Mouse (Mus musculus): ENCODE results near the gene Bet1l.

Gene Bet1l

GRCm38 (mm10) chr7:140835758-140836087 lies 21.7 kb downstream of the Bet1l start:
- intact Hi-C loops (cut with DNase I) = no loop called here

GRCm38 (mm10) chr7:140834968-140835757 lies 22.2 kb downstream of the Bet1l start, which contains the start of gene Urah:
Gene Urah (plus strand): TSS chr7:140835018.
- intact Hi-C loops (cut with DNase I) = loop anchor here (5.0 kb wide), 1 partner anchor 758 kb away; no protein-coding TSS in a partner anchor

- intact Hi-C loops (cut with DNase I) = loop anchor here (5.0 kb wide), 1 partner anchor 756 kb away; no protein-coding TSS in a partner anchor
Measured at GRCm38 (mm10) chr7:140833341-140833740, 24.0 kb downstream of the Bet1l start.

GRCm38 (mm10) chr7:140831447-140831846 lies 25.9 kb downstream of the Bet1l start:
- intact Hi-C loops (cut with DNase I) = loop anchor here (5.0 kb wide), 1 partner anchor 754 kb away; no protein-coding TSS in a partner anchor

GRCm38 (mm10) chr7:140828171-140828881 lies 29.1 kb downstream of the Bet1l start:
- intact Hi-C loops (cut with DNase I) = no loop called here

GRCm38 (mm10) chr7:140822731-140823130 lies 34.6 kb downstream of the Bet1l start:
- intact Hi-C loops (cut with DNase I) = no loop called here

- intact Hi-C loops (cut with DNase I) = no loop called here
Measured at GRCm38 (mm10) chr7:140821653-140822329, 35.6 kb downstream of the Bet1l start, which contains the start of gene Zfp941. Gene Zfp941 (minus strand): TSS chr7:140822178.

- intact Hi-C loops (cut with DNase I) = no loop called here
Measured at GRCm38 (mm10) chr7:140821305-140821652, 36.1 kb downstream of the Bet1l start.

GRCm38 (mm10) chr7:140820173-140820572 lies 37.2 kb downstream of the Bet1l start:
- intact Hi-C loops (cut with DNase I) = no loop called here

GRCm38 (mm10) chr7:140812850-140813249 lies 44.5 kb downstream of the Bet1l start:
- intact Hi-C loops (cut with DNase I) = no loop called here

GRCm38 (mm10) chr7:140811714-140812113 lies 45.7 kb downstream of the Bet1l start:
- intact Hi-C loops (cut with DNase I) = no loop called here

- intact Hi-C loops (cut with DNase I) = no loop called here
Measured at GRCm38 (mm10) chr7:140810496-140810895, 46.9 kb downstream of the Bet1l start.

GRCm38 (mm10) chr7:140805704-140806103 lies 51.7 kb downstream of the Bet1l start:
- intact Hi-C loops (cut with DNase I) = no loop called here
